Mouse (Mus musculus): Measurements from ENCODE around the gene Spag6.

GRCm38 (mm10) chr2:18677631-18678471, 16.0 kb upstream of the Spag6 start:
- TF ChIP-seq POLR2A (IDR thresholded peaks at IDR 0.05; ENCODE audit: control insufficient read depth, extremely low read depth, insufficient read depth, low read length, poor library complexity) (0 out of 2 replicates have a peak, but pooled peaks have one; percentile 3), CTCF (IDR thresholded peaks at IDR 0.05; ENCODE audit: borderline replicate concordance, control insufficient read depth, extremely low read depth, insufficient read depth, low read length, poor library complexity) (no peak)
